Mouse (Mus musculus): ENCODE measurements at regions not wholly inside any gene's neighbourhood (a gene's known extent, or its start where the extent isn't known, plus 50 kb on each side); places are given as distances from the start of the nearest gene placed in this dataset.

- Histone ChIP-seq H3K4me1 (ENCODE audit: control insufficient read depth, insufficient read depth, insufficient read length) (no peaks in the 10 kb centered on the region), H3K36me3 (ENCODE audit: control insufficient read depth, insufficient read depth, low read length) (no peaks in the 10 kb centered on the region), H3K4me3 (ENCODE audit: extremely low read depth, insufficient read depth, insufficient read length) (no peak overlapping the region), H3K27me3 (ENCODE audit: control insufficient read depth, insufficient read depth, low read length) (no peaks in the 10 kb centered on the region), H3K27ac (ENCODE audit: insufficient read depth, low read length) (no peak overlapping the region)
- TF ChIP-seq POLR2A (IDR thresholded peaks at IDR 0.05; ENCODE audit: low read depth, low read length) = no peak
- TF ChIP-seq CTCF (IDR thresholded peaks at IDR 0.05; ENCODE audit: extremely low read depth, insufficient read depth, insufficient read length, insufficient replicate concordance) = no peak
- DNase-seq (ENCODE audit: low read depth in 1 of 2, low spot score in 2 of 2) = no peak
- 81% methylated on average over 1 of the region's 1 CpGs for WGBS
Measured at GRCm38 (mm10) chr7:142835319-142835718, 92.1 kb upstream of the Ins2 start.

- H3K4me1 ChIP-seq (ENCODE audit: control insufficient read depth, insufficient read depth, insufficient read length) = no peaks in the 10 kb centered on the region
- no peak overlapping the region for H3K4me3 ChIP-seq (ENCODE audit: extremely low read depth, insufficient read depth, insufficient read length)
- no peak for TF ChIP-seq CTCF (IDR thresholded peaks at IDR 0.05; ENCODE audit: extremely low read depth, insufficient read depth, insufficient read length, insufficient replicate concordance)
- no peak for TF ChIP-seq POLR2A (IDR thresholded peaks at IDR 0.05; ENCODE audit: low read depth, low read length)
- DNase-seq (ENCODE audit: low read depth in 1 of 2, low spot score in 2 of 2) = no peak
- no peak overlapping the region for H3K27ac ChIP-seq (ENCODE audit: insufficient read depth, low read length)
- H3K36me3 ChIP-seq (ENCODE audit: control insufficient read depth, insufficient read depth, low read length) = no peaks in the 10 kb centered on the region
- WGBS = 39% methylated on average over 2 of the region's 2 CpGs
- H3K27me3 ChIP-seq (ENCODE audit: control insufficient read depth, insufficient read depth, low read length) = no peaks in the 10 kb centered on the region
Measured at GRCm38 (mm10) chr7:142830969-142831673, 87.9 kb upstream of the Ins2 start.

GRCm38 (mm10) chr7:142810711-142811110 lies 67.5 kb upstream of the Ins2 start:
- Histone ChIP-seq H3K4me3 (ENCODE audit: extremely low read depth, insufficient read depth, insufficient read length) (no peak overlapping the region), H3K36me3 (ENCODE audit: control insufficient read depth, insufficient read depth, low read length) (no peaks in the 10 kb centered on the region), H3K27me3 (ENCODE audit: control insufficient read depth, insufficient read depth, low read length) (no peaks in the 10 kb centered on the region), H3K4me1 (ENCODE audit: control insufficient read depth, insufficient read depth, insufficient read length) (no peaks in the 10 kb centered on the region), H3K27ac (ENCODE audit: insufficient read depth, low read length) (no peak overlapping the region)
- 77% methylated on average over 4 of the region's 4 CpGs for WGBS
- TF ChIP-seq POLR2A (IDR thresholded peaks at IDR 0.05; ENCODE audit: low read depth, low read length) = no peak
- no peak for TF ChIP-seq CTCF (IDR thresholded peaks at IDR 0.05; ENCODE audit: extremely low read depth, insufficient read depth, insufficient read length, insufficient replicate concordance)
- no peak for DNase-seq (ENCODE audit: low read depth in 1 of 2, low spot score in 2 of 2)

GRCm38 (mm10) chr7:142799424-142799823 lies 56.2 kb upstream of the Ins2 start:
- DNase-seq (ENCODE audit: low read depth in 1 of 2, low spot score in 2 of 2) = peak in 1 of 2 experiments; percentile 24
- TF ChIP-seq POLR2A (IDR thresholded peaks at IDR 0.05; ENCODE audit: low read depth, low read length) (no peak), CTCF (IDR thresholded peaks at IDR 0.05; ENCODE audit: extremely low read depth, insufficient read depth, insufficient read length, insufficient replicate concordance) (peak; percentile 40; the same call in 1 of the 2 replicates)
- WGBS = 25% methylated on average over 6 of the region's 6 CpGs
- no peak overlapping the region for H3K27ac ChIP-seq (ENCODE audit: insufficient read depth, low read length)
- no peaks in the 10 kb centered on the region for H3K36me3 ChIP-seq (ENCODE audit: control insufficient read depth, insufficient read depth, low read length)
- H3K27me3 ChIP-seq (ENCODE audit: control insufficient read depth, insufficient read depth, low read length) = no peaks in the 10 kb centered on the region
- no peaks in the 10 kb centered on the region for H3K4me1 ChIP-seq (ENCODE audit: control insufficient read depth, insufficient read depth, insufficient read length)
- no peak overlapping the region for H3K4me3 ChIP-seq (ENCODE audit: extremely low read depth, insufficient read depth, insufficient read length)

GRCm38 (mm10) chr7:142794481-142794880 lies 51.3 kb upstream of the Ins2 start:
- Histone ChIP-seq H3K36me3 (ENCODE audit: control insufficient read depth, insufficient read depth, low read length) (no peaks in the 10 kb centered on the region), H3K27ac (ENCODE audit: insufficient read depth, low read length) (no peak overlapping the region), H3K4me1 (ENCODE audit: control insufficient read depth, insufficient read depth, insufficient read length) (no peaks in the 10 kb centered on the region), H3K27me3 (ENCODE audit: control insufficient read depth, insufficient read depth, low read length) (no peaks in the 10 kb centered on the region), H3K4me3 (ENCODE audit: extremely low read depth, insufficient read depth, insufficient read length) (no peak overlapping the region)
- TF ChIP-seq CTCF (IDR thresholded peaks at IDR 0.05; ENCODE audit: extremely low read depth, insufficient read depth, insufficient read length, insufficient replicate concordance) (no peak), POLR2A (IDR thresholded peaks at IDR 0.05; ENCODE audit: low read depth, low read length) (no peak)
- WGBS = 55% methylated on average over 2 of the region's 2 CpGs
- no peak for DNase-seq (ENCODE audit: low read depth in 1 of 2, low spot score in 2 of 2)

Measured in spleen, adult 2 months (tissue).